Mouse (Mus musculus) T-helper 2 cell (primary cell): Measurements from ENCODE around the gene Grhpr.
"Not testable (repeated sequence)": the region's sequence is repeated elsewhere in the genome, so short reads cannot be mapped to it uniquely, and the experiment has no call there.

Experiments used
- in situ Hi-C: fragments of 300-600 bp; cut with MboI, MseI; formaldehyde crosslinking; loops from one replicate; pipeline ENCODE4 v1.15.1; 2025; ENCODE audit warnings: high pct_unique_total_duplicates

The Grhpr gene

GRCm38 (mm10) chr4:45012105-45012975 lies 31.1 kb downstream of the Grhpr start, which contains the start of gene Zbtb5:
Zbtb5 (minus strand) TSS chr4:45012412.
- in situ Hi-C loops: loop anchor here (5.0 to 10.0 kb wide), 2 partner anchors 40 to 302 kb away; no protein-coding TSS in a partner anchor

DNA sequence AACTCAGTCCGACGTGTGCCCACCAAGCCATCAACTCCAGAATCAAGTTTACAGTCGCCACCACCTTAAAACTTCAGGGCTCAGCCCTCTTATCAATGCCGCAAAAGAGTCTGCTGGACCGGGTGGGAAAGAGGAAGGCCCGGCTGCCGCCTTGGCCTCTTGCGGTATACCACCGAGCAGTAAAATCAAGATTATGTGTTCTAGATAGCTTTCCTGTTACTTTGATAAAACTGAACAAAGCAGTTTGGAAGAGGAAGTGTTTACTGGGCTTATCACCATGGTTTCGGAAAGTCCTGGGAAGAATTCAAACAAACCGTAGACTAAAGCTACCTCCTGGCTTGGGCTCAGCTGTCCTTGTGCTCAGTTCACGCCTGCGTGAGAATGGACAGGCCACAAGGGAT lies 31.8 kb downstream of the Grhpr start:
- in situ Hi-C loops: loop anchor here (5.0 to 10.0 kb wide), 2 partner anchors 41 to 302 kb away; no protein-coding TSS in a partner anchor

- in situ Hi-C loops: loop anchor here (5.0 to 10.0 kb wide), 2 partner anchors 41 to 301 kb away; no protein-coding TSS in a partner anchor
Observed at GRCm38 (mm10) chr4:45013537-45013936, 32.3 kb downstream of the Grhpr start.

- in situ Hi-C loops: loop anchor here (5.0 to 10.0 kb wide), 2 partner anchors 87 to 299 kb away; no protein-coding TSS in a partner anchor
Observed at GRCm38 (mm10) chr4:45015615-45016014, 34.4 kb downstream of the Grhpr start.

DNA sequence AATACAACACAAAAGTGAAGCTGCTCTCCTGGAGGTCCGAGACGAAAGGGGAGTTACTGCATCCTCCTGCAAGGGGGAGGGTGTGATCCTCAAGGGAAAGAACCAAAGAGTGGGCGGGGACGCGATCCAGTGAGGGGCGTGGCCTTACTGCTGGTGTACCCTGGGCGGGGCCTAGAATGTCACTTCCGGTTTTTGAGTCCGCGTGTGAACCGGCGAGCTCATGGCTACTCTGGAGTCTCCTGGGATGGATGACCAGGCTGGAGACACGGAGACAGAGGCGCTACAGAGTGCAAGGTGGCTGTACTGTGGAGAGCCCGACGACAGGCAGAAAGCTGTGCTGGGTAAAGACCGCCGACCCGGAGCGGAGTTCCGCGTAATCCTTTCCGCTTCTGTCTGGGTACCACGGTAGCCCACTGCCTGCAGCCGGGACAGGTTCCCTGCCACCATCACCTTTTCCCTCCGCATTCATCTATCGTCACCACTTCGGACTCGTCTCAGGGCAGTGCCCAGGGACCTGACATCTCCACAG lies 37.3 kb downstream of the Grhpr start, which contains the start of gene Polr1e:
Gene Polr1e (plus strand): TSS at position 132 of the 529 bp plus-strand sequence.
- in situ Hi-C loops: loop anchor here (5.0 to 10.0 kb wide), 2 partner anchors 84 to 296 kb away; no protein-coding TSS in a partner anchor

GRCm38 (mm10) chr4:45019009-45019408 lies 37.8 kb downstream of the Grhpr start:
- in situ Hi-C loops: loop anchor here (5.0 to 10.0 kb wide), 2 partner anchors 83 to 296 kb away; no protein-coding TSS in a partner anchor

DNA sequence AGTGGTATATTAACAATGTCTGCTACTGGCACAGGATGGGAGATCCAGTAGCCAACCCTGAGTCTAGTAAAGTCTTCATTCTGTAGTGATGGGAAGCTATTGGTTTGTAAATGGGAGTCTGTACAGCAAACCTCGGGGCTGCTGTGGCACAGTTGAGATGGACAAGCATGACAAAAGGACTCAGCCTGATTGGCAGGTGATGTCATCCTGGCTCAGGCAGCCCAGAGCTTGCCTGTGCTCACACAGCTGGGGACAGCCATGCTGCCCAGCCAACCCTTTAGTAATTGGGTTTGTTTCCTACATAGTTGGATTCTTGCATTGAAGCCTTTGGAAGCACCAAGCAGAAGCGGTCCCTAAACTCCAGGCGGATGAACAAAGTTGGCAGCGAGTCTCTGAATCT lies 45.3 kb downstream of the Grhpr start:
- in situ Hi-C loops: no loop called here

- in situ Hi-C loops: no loop called here
Observed at GRCm38 (mm10) chr4:45032586-45032985, 51.4 kb downstream of the Grhpr start.

DNA sequence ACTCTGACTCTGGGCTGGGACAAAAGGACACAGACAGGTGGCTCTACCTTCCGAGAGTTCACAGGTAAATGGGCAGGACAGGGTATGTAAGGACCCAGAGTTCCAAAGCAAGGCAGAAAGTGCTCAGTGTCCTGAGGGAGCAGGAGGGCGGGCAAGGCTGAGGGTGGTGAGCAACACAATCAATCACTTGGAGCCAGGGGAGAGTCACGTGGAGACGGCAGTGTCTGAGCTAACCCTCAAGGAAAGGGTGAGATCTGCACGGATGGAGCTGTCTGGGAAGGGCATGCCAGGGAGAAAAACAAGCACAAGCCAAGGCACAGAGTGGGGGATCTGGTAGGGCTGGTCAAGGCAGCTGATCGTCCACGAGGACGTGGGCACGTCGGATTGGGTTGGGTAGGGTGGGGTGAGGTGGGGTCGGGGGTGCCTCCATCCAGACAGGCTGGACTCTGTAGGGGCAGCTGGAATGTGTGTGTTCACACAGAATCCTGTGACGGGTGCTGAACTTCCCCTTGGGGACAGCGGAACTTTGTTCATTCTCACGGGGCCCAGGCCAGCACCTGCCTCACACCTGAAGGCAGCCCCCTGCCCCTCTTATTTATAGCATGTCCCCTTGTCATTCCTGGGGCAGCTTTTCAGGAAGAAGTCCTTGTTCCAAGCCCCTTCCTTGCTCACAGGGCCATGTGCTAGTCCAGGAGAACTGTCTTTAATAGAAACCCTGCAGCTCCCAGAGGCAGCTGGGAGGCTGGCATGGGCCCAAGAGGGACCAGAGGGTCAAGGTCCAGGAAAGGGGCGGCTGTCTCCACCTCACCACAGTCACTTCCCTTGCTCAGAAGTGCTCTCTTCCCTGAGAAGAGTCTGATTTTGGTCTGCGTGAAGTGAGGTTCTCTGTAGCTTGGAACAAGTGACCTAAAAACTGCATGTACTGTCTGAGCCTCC lies 53.8 kb downstream of the Grhpr start:
- in situ Hi-C loops: no loop called here

DNA sequence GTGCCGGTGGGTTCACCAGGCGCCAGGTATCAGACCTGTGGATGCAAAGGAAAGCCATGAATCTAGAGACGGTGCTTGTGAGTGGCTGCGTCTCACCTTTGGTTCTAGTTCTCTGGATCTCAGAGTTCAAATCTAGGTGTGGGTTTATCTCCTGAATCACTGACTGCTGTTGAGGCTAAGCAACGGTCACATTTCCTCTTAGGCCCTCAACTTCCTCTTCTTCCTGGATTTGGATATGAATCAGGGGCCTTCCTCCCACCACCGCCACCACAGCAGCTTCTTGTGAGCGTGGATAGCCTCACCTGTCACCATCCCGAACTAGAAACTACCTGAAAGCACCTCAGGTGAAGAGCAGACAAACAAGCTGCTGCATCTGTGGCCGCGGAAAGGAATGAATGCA lies 54.9 kb downstream of the Grhpr start:
- in situ Hi-C loops: no loop called here

- in situ Hi-C loops: no loop called here
Observed at GRCm38 (mm10) chr4:45036571-45036970, 55.4 kb downstream of the Grhpr start.

DNA sequence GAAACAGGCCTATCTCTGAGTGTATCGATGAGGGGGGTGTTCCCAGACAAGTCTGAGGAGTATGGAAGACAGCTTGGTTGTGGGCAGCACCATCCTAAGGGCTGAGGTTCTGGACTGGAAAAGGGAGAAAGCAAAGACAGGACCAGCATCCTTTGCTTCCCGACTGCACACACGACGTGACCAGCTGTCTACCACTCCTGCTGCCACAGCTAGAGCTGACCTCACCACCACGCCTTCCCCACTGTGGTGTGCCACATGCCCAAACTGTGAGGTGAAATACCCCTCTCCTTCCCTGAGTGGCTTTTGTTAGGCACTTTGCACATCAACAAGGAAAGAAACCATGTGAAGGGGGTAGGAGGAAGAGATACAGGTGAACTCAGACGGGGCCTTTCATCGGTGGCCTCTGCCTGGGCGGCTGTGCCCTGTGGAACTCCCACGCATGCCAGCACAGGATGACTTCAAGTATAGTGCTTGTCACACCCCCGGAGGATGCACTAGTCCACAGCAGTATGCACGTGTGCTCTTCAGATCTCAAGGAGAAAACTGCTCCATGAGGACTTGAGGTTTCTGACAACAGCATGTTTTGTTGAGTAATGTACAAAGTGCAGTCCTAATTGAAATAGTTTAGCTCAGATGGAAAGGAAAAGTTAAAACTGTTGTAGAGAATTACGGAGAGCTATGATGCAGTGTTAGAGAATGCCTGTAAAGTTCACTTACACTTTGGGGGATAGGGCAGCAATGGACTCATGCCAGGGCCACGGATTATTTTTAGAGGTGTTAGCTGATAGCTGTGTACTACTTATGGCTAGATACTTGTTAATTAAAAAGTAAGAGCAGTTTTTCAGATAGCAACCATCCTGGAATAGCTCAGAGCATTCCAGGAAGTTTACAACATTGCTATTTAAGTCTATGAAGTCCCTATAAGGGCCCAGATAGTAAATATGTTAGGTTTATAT lies 56.5 kb downstream of the Grhpr start:
- in situ Hi-C loops: no loop called here

DNA sequence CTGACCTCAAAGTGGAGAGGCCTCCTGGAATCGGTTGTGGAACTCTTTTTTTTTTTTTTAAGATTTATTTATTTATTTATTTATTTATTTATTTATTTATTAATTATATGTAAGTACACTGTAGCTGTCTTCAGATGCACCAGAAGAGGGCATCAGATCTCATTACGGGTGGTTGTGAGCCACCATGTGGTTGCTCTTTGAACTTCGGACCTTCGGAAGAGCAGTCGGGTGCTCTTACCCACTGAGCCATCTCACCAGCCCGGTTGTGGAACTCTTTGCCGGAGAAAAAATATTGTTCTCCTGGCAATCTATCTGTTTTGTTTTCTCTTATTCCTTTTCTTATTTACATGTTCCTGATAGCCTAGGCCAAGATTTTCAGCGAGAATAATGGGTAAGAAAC lies 57.7 kb downstream of the Grhpr start:
- in situ Hi-C loops: not testable (repeated sequence)

- in situ Hi-C loops: not testable (repeated sequence)
Observed at GRCm38 (mm10) chr4:45039546-45039945, 58.4 kb downstream of the Grhpr start.
